Mouse (Mus musculus) liver, embryonic 14.5 days (tissue): ENCODE data around the gene Timm8a1. TPM values are rescaled to one million over a fixed set of nuclear protein-coding genes. Genes with fewer than 3 reads are reported as not detected.

Experiments
- ATAC-seq: fragments of 200-750 bp; cut with Nextera tagmentation; 2 replicates; pipeline ENCODE4 v1.8.0; 2017; ENCODE audit warnings: moderate number of reproducible peaks, mild to moderate bottlenecking, moderate library complexity; ENCODE audit not compliant: insufficient read depth
- DNase-seq, 3 experiments: peaks; one replicate each; pipeline ENCODE4 v3.0.0-alpha.2; 2012 to 2013; ENCODE audit warnings: low read depth in 3 of 3, low spot score in 3 of 3
- H3K27ac ChIP-seq: fragments of 300-500 bp; sonication (generic); 2 replicates; pipeline ENCODE4 v1.5.1; 2014; ENCODE audit warnings: moderate library complexity, mild to moderate bottlenecking, control low read depth, inconsistent platforms
- H3K27me3 ChIP-seq: fragments of 300-500 bp; sonication (generic); 2 replicates; pipeline ENCODE4 v1.6.1; 2014; ENCODE audit warnings: mild to moderate bottlenecking, low read length, moderate library complexity; ENCODE audit not compliant: control insufficient read depth, insufficient read depth
- H3K36me3 ChIP-seq: fragments of 300-500 bp; sonication (generic); replicated peaks from 2 replicates; pipeline ENCODE4 v1.6.1; 2014; ENCODE audit warnings: low read depth; ENCODE audit not compliant: control insufficient read depth, insufficient read depth
- H3K4me1 ChIP-seq, 2 experiments: fragments of 200-500 bp in 1 of 2; fragments of 300-500 bp in 1 of 2; sonication (generic) in 1 of 2; replicated peaks; 2 replicates each; pipeline ENCODE4 v1.6.1; 2012 to 2014; ENCODE audit warnings: antibody characterized with exemption in 1 of 2, inconsistent platforms in 1 of 2, low read length in 1 of 2; ENCODE audit not compliant: control insufficient read depth in 2 of 2, insufficient read depth in 2 of 2
- H3K4me2 ChIP-seq: fragments of 300-500 bp; sonication (generic); 2 replicates; pipeline ENCODE4 v1.6.1; 2014; ENCODE audit warnings: low read depth, mild to moderate bottlenecking, control low read depth, moderate library complexity
- H3K4me3 ChIP-seq, 2 experiments: fragments of 200-500 bp in 1 of 2; fragments of 300-500 bp in 1 of 2; sonication (generic) in 1 of 2; 2 replicates each; pipeline ENCODE4 v1.5.1; 2012 to 2014; ENCODE audit warnings: low read depth in 2 of 2, low read length in 2 of 2, mild to moderate bottlenecking in 2 of 2, control low read depth in 1 of 2, inconsistent platforms in 1 of 2, moderate library complexity in 1 of 2; ENCODE audit not compliant: insufficient read depth in 1 of 2
- H3K9ac ChIP-seq: fragments of 300-500 bp; sonication (generic); replicated peaks from 2 replicates; pipeline ENCODE4 v1.6.1; 2014; ENCODE audit warnings: mild to moderate bottlenecking, control low read depth, moderate library complexity
- H3K9me3 ChIP-seq: fragments of 300-500 bp; sonication (generic); 2 replicates; pipeline ENCODE4 v1.6.1; 2016; ENCODE audit warnings: low read length, mixed read lengths; ENCODE audit not compliant: control insufficient read depth
- CTCF ChIP-seq: IDR thresholded peaks from 2 replicates; pipeline ENCODE4 v1.5.1; 2016; ENCODE audit warnings: antibody characterized with exemption, low read depth, control low read depth
- EP300 ChIP-seq: IDR thresholded peaks from 2 replicates; pipeline ENCODE4 v1.6.1; 2016; ENCODE audit warnings: antibody characterized with exemption, low read depth
- whole genome bisulfite sequencing: fragments of 180-500 bp; shearing (Covaris S2); extraction: QIAGEN DNeasy Blood & Tissue Kit; methylation state at CpG from one replicate; pipeline ENCODE4 v1.1.7; 2014; ENCODE audit not compliant: insufficient replicate concordance; 5-methylcytosine and 5-hydroxymethylcytosine counted together
- polyA plus RNA-seq, 2 experiments: library from polyadenylated mRNA; depleted of rRNA in 1 of 2; stranded (reverse) in 1 of 2; unstranded in 1 of 2; fragments of >200 nt; fragmentation: Nextera tagmentation in 1 of 2; extraction: Ambion mirVana in 1 of 2; gene quantifications; 2 replicates each; pipeline versions ENCODE4 v1.2.1 to v1.2.3; 2012 to 2014

Timm8a1 gene
- polyA plus RNA-seq (2012; rRNA removed) (10.1 and 18.7 TPM in 2 replicates), polyA plus RNA-seq (2014; fragmentation: Nextera tagmentation; extraction: Ambion mirVana) (92.5 and 92.8 TPM in 2 replicates)

DNA sequence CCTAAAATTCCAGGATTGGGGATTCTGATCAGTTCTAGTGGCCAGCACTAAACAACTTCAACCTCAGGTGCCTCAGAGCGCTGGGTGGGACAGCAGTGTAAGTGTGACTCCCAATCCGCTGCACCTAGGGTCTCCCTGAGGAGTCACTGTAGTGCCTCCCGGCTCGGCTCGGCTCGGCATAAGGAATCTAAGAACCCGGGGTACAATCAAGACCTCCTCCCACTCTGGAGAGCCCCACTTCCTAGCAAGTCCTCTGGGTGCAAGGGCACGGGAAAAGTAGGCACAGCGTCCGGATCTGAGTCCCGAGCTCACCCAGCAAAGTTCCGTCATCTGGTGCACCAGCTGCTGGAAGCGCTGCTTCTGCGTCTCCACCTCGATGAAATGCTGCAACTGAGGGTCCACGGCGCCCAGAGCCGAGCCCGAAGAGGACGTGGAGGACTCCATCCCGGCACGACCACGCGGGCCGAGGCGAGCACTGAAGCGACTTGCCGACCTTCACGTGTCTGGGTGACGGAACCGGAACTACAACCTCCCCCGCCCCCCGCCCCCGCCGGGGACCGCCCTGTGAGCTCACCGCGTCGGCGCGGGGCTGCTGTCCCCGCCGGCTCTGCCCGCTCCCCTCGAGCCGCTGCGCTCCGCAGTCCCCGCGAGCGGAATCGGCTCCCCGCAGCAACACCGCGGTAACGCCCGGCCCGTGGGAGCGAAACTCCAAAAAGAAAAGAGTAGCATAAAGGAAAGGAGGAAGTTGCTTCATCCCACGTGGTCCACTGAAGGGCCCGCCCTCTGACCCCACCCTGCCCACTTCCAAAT lies at the start of gene Timm8a1:
Gene Timm8a1 (minus strand): TSS at position 721 of the 810 bp plus-strand sequence.
- Histone ChIP-seq H3K9me3 (no peaks in the 10 kb centered on the region), H3K27me3 (no peaks in the 10 kb centered on the region), H3K4me2 (peak within 1 kb of the TSS; percentile 74), H3K9ac (peak within 1 kb of the TSS; percentile 73), H3K36me3 (no peaks in the 10 kb centered on the region), H3K27ac (peak within 1 kb of the TSS; percentile 65), H3K4me3 (peak within 1 kb of the TSS; percentile 69 to 95), H3K4me1 (peaks cover 0 to 3% of the 10 kb centered on the region in 2 experiments; a peak in 3 of 4 replicates)
- DNase-seq (peak; percentile 36 to 50 (median 45)), ATAC-seq (peak; percentile 90)
- TF ChIP-seq CTCF (no peak), EP300 (no peak)
- 10% methylated on average over 43 of the region's 61 CpGs for WGBS

- DNase-seq, result no peak
- no peak overlapping the region for H3K4me3 ChIP-seq
- ATAC-seq, result no peak
- no peak overlapping the region for H3K4me2 ChIP-seq
- no peaks in the 10 kb centered on the region for H3K9me3 ChIP-seq
- no peaks in the 10 kb centered on the region for H3K27me3 ChIP-seq
- H3K36me3 ChIP-seq, result peaks cover 9% of the 10 kb centered on the region
- no peak overlapping the region for H3K27ac ChIP-seq
- peaks cover 0 to 3% of the 10 kb centered on the region in 2 experiments; a peak in 2 of 4 replicates for H3K4me1 ChIP-seq
- H3K9ac ChIP-seq, result no peak overlapping the region
- 25% methylated on average over 5 of the region's 5 CpGs for WGBS
- no peak for TF ChIP-seq CTCF
Measured at GRCm38 (mm10) chrX:134589836-134590235, 48.2 kb upstream of the Timm8a1 start.

DNA sequence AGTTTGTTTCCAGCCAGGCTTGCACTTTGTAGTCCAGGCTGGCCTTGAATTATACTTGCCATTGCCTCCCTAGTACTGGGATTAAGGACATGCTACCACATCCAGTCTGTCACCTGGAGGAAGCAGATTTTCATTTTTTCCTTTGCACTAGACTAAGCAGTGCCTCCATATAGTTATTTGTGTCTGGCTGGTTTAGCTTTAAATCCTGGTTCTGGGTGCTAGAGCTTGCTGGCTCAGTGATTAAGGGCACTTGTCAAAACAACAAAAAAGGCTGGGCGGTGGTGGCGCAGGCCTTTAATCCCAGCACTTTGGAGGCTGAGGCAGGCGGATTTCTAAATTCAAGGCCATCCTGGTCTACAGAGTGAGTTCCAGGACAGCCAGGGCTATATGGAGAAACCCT lies 47.3 kb upstream of the Timm8a1 start:
- Histone ChIP-seq H3K4me2 (no peak overlapping the region), H3K27me3 (no peaks in the 10 kb centered on the region), H3K9ac (no peak overlapping the region), H3K4me1 (peaks cover 3 to 5% of the 10 kb centered on the region in 2 experiments; a peak in 3 of 4 replicates), H3K36me3 (peaks cover 9% of the 10 kb centered on the region), H3K9me3 (no peaks in the 10 kb centered on the region), H3K27ac (no peak overlapping the region), H3K4me3 (no peak overlapping the region)
- TF ChIP-seq CTCF (no peak), EP300 (no peak)
- 70% methylated on average over 3 of the region's 3 CpGs for WGBS
- no peak for ATAC-seq
- DNase-seq, result no peak

DNA sequence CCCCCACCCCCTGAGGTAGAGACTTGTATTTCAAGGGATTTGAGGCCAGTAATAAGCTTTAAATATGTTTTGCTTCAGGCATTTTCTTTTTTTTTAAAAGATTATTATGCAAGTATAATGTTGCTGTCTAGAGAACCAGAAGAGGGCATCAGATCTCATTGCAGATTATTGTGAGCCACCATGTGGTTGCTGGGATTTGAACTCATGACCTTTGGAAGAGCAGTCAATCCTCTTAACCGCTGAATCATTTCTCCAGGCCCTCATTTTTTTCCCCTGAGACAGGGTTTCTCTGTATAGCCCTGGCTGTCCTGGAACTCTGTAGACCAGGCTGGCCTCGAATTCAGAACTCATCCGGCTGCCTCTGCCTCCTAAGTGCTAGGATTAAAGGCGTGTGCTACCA lies 46.6 kb upstream of the Timm8a1 start:
- no peak overlapping the region for H3K27ac ChIP-seq
- peaks cover 9% of the 10 kb centered on the region for H3K36me3 ChIP-seq
- H3K9me3 ChIP-seq, result no peaks in the 10 kb centered on the region
- H3K27me3 ChIP-seq, result no peaks in the 10 kb centered on the region
- no peak for DNase-seq
- peaks cover 3 to 7% of the 10 kb centered on the region in 2 experiments; a peak in 3 of 4 replicates for H3K4me1 ChIP-seq
- H3K4me2 ChIP-seq, result no peak overlapping the region
- no peak for ATAC-seq
- TF ChIP-seq CTCF (no peak), EP300 (no peak)
- H3K9ac ChIP-seq, result no peak overlapping the region; the same call in 1 of the 2 replicates
- H3K4me3 ChIP-seq, result no peak overlapping the region
- WGBS, result 69% methylated on average over 4 of the region's 4 CpGs

DNA sequence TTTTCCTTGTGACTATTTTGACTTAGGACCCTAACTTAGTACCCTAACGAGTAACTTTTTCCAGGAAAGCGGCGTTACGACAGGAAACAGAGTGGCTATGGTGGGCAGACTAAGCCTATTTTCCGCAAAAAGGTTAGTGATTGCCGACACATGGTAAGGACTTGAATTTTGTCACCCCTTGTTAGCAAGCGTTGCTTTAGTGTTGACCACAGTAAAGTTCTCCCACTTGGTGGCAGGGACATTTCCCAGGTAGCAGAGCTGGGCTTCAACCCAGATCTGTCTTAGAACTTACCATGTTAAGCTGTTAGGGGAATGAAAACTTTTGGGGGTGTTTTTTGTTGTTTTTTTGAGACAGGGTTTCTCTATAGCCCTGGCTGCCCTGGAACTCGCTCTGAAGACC lies 44.8 kb upstream of the Timm8a1 start:
- WGBS, result 15% methylated on average over 8 of the region's 8 CpGs
- H3K4me3 ChIP-seq, result peak overlapping the region; percentile 65 to 92
- H3K9me3 ChIP-seq, result no peaks in the 10 kb centered on the region
- DNase-seq (no peak), ATAC-seq (no peak)
- H3K27ac ChIP-seq, result peak overlapping the region; percentile 42
- no peaks in the 10 kb centered on the region for H3K27me3 ChIP-seq
- peak overlapping the region; percentile 72 for H3K4me2 ChIP-seq
- H3K4me1 ChIP-seq, result peaks cover 3 to 12% of the 10 kb centered on the region in 2 experiments; a peak in 3 of 4 replicates
- peaks cover 9% of the 10 kb centered on the region for H3K36me3 ChIP-seq
- peak overlapping the region; percentile 79 for H3K9ac ChIP-seq
- TF ChIP-seq CTCF (no peak), EP300 (no peak)
